Mouse (Mus musculus) gastrocnemius, postnatal 25 days (tissue): ENCODE measurements around the gene Txnl4b. TPM values are rescaled to one million over a fixed set of nuclear protein-coding genes. Genes with fewer than 3 reads are reported as not detected.
A peak's percentile ranks its signal among the peaks of the same experiment; 100 is the strongest.

ENCODE experiments used
- DNase-seq: peaks from one replicate; pipeline ENCODE4 v3.0.0; 2022
- long read RNA-seq, 2 experiments: library from polyadenylated mRNA; stranded (forward); transcript quantifications; one replicate each; pipeline ENCODE4 v2.0.0; 2021
- total RNA-seq, 2 experiments: library from RNA; stranded (reverse); gene quantifications; 1 replicate in 1 of 2; 2 replicates in 1 of 2; pipeline ENCODE4 v1.2.3; 2021

Gene Txnl4b
- total RNA-seq: 1 to 10 TPM; 5.8 to 8.3 TPM
- long read RNA-seq, experiment 1, partial matches to known transcripts: 0 of 2 reads
- long read RNA-seq, experiment 1, other reads (novel, unspliced or antisense): 0 of 2 reads
- long read RNA-seq, experiment 2: 0 reads

DNA sequence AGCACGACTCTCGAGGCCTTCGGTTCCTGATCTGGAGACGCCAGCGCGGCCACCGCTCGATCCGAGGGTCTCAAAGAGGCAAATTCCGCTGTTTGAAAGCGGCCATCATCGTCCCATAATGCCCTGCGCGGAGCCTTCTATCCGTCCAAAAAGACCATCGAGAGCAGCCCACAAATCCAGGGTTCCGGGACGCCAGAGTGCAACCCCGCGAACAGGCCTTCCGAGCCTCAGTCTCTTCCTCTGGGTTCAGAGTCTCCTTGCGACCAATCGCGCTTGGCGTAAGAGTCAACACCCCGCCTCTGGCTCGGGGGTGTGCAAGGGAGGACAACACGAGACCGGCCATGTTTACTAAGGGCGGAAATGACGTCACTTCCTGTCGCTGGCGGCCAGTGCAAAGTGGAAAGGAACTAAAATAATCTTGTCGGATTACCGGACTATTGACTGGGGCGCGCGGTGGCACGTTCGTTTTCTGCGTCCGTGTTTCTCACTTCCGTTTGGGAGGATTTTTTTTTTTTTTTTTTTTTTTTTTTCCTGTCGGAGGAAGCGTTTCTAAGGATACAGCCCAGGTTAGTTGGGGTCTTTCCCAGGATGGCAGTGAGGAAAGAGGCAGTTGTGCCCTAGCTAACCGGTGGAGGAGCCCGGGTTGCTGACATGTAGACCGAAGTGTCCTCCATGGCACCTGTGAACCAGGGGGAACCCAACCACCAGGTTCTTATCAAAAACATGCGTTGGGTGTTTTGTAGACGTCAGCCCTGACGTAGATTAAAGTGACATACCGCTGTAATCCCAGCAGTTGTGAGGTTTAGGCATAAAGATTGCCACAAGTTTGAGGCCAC lies at the start of gene Txnl4b, which contains the start of gene Dhx38:
Gene Txnl4b, plus strand, starts transcription at position 395 of the 836 bp plus-strand sequence.
Gene Dhx38, minus strand, starts transcription at position 364 of the 836 bp plus-strand sequence.
- peak; percentile 99 for DNase-seq

DNA sequence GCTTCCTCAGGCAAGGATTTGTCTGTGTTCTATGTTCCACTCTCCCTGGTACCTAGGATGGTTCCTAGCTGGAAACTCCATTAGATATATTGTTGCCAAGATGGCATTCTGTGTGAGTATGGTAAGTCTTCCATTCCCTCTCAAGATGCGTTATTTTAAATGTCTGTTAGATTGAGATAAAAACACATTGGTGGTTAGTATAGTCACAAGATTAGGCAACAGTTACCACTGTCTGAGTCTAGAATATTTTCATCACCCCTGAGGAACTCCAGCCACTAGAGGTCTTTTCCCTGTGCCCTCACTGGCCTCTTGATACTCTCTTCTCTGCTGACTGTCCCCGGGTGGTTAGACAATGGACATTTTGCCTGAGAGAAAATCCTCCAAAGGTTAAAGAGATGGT lies 41.7 kb upstream of the Txnl4b start:
- DNase-seq: no peak

DNA sequence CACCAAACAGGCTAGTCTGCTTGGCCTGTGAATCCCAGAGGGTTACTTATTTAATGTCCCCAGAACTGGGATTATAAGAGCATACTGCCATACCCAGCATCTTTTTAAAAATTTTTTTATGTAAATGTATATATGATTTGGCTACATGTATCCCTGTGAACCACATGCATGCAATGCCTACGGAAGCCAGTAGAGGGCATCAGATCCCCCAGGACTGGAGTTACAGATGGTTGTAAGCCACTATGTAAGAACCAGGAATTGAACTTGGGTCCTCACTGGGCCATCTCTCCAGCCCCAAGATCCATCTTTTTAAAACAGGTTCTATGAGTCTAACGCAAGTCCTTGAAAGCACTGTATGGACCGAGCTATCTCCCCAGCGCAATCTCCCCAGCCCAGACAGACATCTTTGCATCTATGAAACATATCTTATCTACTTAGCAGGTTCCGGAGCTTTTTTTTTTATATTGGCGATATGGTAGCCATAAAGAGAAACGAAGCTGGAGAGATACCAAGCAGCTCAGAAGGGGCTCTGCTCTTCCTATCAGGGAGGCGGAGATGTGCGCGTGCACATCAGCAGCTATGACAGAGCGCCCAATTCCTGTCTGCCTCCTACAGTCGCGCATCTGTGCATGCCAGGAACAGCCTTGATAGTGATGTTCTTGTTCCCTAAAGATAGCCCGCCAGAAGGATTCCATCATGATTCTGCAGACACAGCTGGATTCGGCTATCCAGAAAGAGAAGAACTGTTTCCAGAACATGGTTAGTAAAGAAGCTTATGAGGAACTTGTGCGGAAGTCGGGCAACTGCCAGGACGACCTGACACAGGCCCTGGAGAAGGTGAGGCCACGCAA lies 30.3 kb upstream of the Txnl4b start:
- DNase-seq: no peak

DNA sequence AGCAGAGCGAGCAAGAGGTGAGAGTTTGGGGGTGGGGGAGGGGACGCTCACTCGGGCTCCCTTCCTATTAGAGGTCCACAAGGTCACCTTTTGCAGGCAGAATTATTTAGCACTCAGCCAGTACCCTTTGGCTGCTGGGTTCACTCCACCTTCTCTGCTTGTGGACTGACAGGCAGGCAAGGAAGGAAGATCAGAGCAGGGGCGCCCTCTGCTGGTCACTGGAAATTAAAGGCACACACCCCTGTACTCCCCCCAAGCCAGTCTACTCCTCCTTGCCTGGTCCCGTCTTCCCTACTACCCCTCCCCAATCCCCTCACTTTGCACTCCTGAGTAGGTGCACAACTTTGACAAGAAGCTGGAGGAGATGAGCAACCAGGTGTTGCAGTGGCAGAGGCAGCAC lies 29.0 kb upstream of the Txnl4b start:
- peak; percentile 38 for DNase-seq

DNA sequence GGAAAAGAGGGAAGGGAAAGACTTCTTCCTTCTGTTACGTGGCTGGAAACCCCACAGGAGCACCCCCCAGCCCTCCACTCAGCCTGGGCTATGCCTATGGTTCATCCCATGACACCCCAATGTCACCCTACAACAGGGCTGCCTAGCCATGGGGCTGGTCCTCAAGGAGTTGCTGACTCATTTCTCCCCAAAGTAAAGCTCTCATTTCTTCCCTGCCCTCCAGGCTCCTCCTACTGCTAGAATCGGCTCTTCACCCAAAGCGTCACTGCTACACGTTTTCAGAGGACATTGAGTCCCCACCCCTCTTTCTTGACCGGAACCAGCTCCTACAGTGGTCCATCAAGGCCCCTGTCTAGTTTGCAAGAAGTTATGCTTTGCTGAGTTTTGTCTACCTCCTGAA lies 23.5 kb upstream of the Txnl4b start:
- DNase-seq: no peak

DNA sequence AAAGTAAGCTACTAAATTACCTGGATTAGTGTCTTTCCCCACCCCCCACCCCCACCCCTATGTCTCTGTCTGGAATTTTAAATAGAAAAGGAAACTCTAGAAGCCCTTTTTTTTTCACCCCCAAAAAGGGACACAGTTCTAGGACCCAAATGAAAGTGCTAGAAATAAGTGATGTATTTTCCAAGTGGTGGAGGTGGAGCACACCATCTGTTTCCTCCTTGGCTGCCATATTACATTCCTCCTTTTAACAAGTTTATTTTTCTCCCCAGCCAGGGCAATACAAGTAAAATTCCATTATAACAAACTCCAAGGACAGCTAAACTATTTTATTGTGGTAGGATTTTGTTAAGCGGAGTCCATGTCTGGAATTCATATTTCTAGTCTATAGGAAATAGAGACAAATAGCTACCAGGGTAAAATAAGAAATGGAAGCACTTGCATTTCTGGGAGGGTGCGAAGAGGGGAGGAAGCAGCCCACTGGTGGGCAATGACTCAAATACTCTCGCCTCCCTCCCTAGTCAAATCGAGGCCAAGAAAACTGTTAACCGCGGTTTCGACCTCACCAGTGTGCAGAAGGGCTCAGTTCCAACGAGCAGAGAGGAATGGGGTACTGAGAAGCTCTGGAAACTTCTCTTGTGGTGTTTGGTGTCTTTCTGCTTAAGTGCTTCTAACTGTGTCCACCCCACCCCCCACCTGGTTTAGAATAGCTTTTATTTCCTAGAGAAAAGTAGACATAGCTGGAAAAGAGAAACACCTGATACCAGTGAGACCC lies 22.8 kb upstream of the Txnl4b start:
- no peak for DNase-seq

DNA sequence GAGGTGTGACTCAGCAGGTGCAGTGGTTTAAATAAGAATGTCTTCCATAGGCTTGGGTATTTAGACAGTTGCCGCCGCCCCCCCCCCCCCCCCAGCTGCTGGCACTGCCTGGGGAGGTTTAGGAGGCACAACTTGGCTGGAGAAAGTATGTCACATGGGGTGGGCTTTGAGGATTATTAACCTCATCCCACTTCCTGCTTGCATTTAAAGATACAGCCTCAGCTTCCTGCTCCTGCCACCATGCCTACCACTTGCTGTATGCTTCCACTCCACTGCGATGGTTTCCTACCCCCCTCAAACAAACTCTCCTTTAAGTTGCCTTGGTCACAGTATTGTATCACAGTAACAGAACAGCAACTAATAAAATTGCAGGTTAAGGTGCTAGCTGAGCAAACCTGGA lies 21.6 kb upstream of the Txnl4b start:
- no peak for DNase-seq

DNA sequence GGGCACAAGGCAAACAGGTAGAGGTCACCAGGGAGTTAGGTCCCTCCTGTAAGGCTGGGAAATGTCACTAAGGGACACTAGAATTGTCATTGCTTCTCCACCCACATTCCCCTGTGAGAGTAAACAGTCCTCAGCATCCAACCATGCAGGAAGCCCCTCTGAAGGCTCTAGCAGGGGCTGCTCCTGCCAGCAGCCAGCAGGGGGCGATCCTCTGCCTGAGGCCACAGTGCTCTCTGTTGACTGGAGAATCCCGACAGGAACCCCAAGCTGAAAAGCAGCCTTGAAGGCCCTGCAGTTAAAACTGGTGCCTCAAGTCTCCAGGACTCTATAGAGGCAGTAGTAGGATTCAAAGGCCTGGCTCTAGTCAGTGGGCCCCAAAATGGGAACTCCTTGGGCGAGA lies 14.0 kb upstream of the Txnl4b start:
- no peak for DNase-seq

DNA sequence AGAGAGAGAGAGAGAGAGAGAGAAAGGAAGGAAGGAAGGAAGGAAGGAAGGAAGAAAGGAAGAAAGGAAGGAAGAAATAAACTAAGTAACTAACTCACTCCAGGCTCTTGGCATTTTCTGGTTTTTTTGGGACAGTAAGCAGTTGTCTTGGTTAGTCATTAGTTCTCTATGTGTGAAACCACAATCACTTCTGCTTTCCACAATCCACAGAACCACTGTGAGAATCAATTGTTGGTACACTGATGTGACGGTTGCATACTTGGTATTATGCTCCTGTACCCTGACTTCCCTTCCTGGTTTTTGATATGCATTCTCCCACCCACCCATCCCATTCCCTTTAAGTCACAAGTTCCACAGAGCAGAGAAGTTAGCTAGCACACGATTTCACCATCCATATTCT lies 1.8 kb upstream of the Txnl4b start:
- no peak for DNase-seq

DNA sequence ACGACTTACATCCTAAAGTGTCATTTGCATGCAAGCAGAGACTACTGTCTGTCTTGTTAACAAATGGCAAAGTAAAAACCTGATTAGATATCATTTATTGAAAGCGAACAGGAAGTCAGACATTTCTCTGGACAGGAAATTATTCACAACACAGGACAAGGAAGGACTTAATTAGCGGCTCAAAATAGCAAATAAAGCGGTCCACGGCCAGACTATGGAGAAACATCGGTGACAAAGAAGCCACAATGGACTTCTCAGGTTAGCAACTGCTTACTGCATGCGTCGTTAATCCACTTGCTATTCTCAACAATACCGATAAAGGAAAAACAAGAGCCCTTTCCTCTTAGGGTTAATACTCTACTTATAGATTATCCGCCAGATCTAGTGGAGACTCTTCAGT lies 926 bp upstream of the Txnl4b start:
- no peak for DNase-seq

DNA sequence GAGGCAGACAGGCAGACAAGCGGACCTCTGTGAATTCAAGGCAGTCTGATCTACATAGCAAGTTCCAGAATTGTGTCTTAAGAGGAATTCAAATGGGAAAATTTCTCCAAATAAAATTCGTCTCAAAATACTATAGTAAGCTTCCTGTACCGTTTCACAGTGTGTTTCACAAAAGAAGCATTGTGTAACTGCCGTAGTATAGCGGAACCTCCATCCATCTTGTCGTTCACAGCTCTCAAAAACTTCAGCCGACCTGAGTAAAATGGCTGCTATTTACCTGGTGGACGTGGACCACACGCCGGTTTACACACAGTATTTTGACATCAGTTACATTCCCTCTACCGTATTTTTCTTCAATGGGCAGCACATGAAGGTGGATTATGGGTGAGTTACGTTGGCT lies 5.4 kb downstream of the Txnl4b start:
- no peak for DNase-seq

DNA sequence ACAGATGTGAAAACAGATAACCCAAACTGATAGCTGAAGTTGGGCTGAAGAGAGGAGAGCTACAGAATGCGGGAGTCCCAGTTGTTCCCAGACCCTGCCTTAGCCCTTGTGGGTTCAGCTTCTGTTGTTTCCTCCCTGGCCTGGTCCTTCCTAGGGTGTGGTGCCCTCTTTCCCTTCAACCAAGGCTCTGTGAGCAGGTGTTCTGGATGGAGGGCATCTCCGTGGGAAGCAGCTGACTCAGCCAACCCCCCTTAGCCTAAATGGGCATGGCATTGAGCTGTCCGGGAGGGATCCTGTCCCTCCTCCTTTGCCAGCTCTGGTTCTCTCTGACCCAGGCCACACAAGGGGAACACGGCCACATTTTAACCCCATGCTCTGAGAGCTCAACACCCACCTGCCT lies 10.6 kb downstream of the Txnl4b start:
- no peak for DNase-seq

DNA sequence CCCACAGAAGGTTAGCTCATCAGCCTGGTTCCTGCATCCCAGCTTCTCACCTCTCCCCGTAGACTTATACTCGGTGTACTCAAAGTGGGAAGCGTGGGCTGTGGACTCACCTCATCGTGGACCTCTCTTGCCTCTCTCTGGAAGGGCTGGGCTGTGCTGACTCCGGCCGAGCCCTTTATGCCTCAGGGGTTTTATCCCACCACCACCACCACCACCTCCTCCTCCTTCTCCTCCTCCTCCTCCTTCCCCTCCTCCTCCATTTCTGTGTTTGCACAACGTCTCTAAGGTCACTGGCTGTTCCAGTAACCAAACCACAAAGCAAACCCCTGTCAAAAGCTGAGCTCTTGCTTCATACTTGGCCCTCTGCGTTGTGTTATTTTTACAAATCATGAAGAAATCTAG lies 13.2 kb downstream of the Txnl4b start, which contains the start of gene Hp:
Gene Hp, minus strand, starts transcription at position 273 of the 402 bp plus-strand sequence.
- no peak for DNase-seq

DNA sequence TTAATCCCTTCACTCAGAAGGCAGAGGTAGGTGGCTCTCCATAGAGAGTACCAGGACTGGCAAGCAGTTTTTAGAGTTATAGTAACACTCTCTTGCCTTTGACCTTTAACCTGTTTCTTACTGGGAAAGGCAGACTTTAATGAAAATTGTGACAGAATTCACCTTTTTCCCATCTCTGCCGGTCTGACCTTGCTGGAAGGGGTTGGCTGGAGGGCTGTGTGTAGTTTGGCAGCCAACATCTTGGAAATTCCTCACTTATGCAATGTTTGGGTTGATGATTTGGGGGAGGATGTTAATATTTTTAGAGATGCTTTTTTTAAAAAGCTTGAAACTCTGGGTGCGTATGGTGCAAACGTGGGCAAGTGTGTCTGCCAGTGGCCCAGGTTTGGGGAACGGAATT lies 18.6 kb downstream of the Txnl4b start:
- DNase-seq: no peak

DNA sequence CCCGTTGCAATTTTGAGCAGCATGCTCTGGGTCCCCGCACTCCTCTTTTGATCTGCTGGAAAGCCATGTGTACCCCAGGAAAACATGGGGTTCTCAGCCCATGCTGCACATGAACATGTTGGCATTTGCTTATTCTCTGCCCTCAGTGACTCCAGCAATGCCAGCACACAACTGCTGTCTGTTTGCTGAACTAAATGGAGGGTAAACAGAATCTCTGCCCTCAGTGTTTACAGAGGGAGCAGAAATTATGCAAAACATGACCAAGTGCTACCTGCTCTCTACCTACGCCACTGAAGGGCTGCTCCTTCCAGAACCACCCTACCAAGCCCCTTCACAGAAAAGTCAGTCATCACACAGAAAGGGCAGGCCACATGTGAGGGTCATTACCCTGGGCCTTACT lies 19.1 kb downstream of the Txnl4b start:
- no peak for DNase-seq

DNA sequence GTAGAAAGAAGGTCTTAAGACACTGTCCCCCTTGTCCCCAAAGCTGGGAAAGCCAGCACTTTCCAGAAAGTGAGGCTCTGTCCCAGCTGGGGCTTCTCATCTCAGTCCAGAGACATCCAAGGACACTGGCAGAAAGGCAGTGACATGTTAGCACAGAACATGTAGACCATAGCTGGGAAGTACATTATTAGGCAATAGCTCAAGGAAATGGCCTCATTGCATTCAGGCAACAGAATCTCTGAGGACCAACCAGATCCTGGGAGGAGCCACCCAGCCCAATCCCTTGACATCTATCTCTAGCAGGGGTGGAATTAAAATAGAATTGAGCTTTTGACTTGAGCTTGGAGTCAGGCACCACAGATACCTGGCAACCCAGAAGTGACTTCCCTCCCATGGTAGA lies 20.0 kb downstream of the Txnl4b start:
- no peak for DNase-seq

DNA sequence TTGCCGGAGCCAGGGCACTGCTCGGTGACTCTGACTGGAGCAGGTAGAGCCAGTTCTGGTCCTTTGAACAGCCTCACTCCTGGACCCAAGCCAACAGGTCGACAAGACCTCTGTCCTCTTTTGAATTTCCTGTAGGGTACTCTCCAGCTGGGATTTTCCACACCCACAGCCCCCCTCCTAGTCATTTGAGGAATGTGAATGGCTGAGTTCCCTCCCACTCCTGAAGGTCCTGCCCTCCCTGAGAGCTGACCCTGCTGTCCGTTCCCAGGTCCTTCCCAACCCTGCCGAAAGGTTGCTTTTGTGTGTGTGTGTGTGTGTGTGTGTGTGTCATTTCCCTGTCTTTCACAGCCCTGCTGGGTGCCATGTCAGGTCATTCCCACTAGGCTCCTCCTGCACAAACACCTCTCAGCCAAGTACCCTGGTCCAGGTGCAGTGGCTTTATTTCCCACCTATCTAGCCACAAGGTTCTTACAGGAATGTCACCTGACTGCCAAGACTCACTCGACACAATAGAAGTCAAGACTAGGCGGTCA lies 21.3 kb downstream of the Txnl4b start:
- no peak for DNase-seq

DNA sequence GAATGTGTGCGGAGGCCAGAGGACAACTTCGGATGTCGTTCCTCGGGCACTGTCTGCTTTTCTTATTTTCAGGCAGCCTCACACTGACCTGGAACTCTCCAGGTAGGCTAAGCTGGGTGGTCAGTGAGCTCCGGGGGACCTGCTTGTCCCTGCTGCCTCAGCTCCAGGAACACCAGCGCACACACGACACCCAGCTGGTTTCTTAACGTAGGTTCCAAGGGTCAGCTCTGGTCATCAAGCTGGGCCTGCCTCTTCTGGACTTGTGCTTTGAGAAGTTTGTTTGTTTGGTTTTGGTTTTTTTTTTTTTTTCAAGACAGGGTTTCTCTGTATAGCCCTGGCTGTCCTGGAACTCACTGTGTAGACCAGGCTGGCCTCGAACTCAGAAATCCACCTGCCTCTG lies 25.2 kb downstream of the Txnl4b start:
- DNase-seq: no peak

DNA sequence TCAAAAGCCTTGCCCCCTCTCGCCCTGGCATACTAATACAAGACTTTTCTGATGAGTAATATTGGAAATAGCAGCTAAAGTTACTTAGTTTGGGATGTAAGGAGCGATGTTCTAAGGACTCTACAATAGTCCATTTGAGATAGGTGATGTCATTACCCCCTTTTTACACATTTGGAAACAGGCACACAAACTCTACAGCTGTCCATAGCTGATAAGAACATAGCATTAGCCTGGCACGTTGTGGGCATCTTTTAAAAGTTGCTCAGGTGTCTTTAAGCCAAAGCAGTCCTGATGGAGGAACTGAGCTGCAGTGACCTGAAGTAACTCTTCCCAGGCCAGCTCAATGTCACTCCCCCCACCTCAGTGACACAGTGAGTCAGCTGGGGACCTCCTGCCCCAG lies 25.7 kb downstream of the Txnl4b start:
- no peak for DNase-seq

DNA sequence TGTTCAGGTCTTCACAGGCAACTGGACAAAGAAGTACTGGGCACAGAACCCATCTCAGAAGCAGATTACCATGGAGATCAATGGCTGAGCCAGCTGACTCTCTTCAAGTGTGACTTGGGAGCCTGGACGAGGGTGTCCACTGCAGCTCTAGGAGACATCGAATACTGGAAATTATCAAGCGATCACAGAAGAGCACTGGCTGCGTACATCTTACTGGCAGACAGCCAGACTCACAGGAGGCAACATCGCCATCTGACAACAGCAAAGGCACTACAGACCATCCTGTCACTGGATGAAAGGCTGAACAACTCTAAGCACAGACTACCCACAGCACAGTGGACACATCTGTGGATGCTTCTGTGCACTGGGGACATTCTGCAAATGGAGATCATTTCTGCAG lies 26.5 kb downstream of the Txnl4b start:
- no peak for DNase-seq

DNA sequence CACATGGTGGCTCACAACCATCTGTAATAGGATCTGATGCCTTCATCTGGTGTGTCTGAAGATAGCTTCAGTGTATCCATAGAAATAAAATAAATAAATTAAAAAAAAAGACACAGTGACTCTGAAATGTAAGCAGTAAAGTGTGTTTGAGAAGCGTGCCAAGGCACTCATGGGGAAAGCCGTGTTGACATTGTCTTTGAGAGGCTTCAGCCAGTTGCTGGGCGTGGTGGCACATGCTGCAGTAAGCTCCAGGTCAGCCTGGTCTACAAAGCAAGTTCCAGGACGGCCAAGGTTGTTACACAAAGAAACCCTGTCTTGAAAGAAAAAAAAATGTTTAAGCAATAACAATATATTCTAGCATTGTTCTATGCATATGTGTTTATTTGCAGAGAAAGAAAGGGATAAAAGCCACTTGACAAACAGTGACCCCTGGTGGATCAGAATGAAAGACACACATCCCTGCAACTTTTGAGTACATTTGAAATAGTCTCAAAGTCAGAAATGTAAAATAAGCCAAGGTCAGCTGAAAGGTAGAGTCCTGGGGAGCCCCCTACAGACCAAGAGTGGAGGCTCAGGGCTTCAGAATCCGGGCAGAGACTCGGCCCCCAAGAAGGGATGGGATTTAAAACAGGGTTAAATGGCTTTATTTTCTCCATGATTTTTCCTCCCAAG lies 27.6 kb downstream of the Txnl4b start:
- DNase-seq: no peak
